Mouse (Mus musculus): ENCODE results near the gene Pi4k2a.

- TF ChIP-seq CTCF (IDR thresholded peaks at IDR 0.05; ENCODE audit: low read depth) = no peak
- TF ChIP-seq EP300 (IDR thresholded peaks at IDR 0.05; ENCODE audit: low read depth) = no peak
These were observed 40.0 kb upstream of the Pi4k2a start for GRCm38 (mm10) chr19:42050251-42050650.
